Mouse (Mus musculus) bone marrow macrophage, adult 2 months (primary cell): ENCODE data around the gene Sec24c.

ENCODE experiments used
- CTCF ChIP-seq: IDR thresholded peaks from 2 replicates; pipeline ENCODE4 v1.5.1; 2012; ENCODE audit warnings: low read depth, mild to moderate bottlenecking, low read length, moderate library complexity
- POLR2A ChIP-seq: IDR thresholded peaks from 2 replicates; pipeline ENCODE4 v1.6.1; 2012; ENCODE audit warnings: mild to moderate bottlenecking, low read depth, low read length, borderline replicate concordance

DNA sequence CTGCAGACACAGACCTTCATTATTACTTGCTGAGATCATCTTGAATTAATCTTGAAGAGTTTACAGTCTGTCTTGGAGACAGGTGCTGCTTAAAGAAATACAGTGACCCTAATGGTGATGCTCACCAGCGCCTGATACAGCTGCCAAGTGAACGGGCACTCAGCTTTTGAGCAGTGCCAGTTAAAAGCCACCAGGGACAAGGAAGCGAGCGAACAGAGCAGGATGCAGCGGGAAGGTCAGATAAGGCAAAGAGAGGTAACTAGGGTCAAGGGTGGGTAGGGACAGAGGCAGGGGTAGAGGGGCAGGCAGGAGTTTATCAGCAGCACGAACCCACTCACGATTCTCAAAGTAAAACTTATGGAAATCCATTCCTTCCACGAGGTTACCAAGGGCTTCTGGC, 64.4 kb downstream of the Sec24c start:
- TF ChIP-seq POLR2A (no peak), CTCF (no peak)
